Mouse (Mus musculus): ENCODE measurements around the gene Spats2l.
A peak's percentile ranks its signal among the peaks of the same experiment; 100 is the strongest.

The Spats2l gene

GRCm38 (mm10) chr1:57991277-57991676 lies 217.3 kb downstream of the Spats2l start:
- no peak for DNase-seq

GRCm38 (mm10) chr1:57995432-57996132 lies 221.6 kb downstream of the Spats2l start, which contains the start of gene Sgo2a:
Gene Sgo2a (plus strand): TSS chr1:57995971.
- peak; percentile 91 to 93 for DNase-seq

- peak in 1 of 2 experiments; percentile 7 for DNase-seq
Observed at GRCm38 (mm10) chr1:57996133-57996615, 222.2 kb downstream of the Spats2l start.

Data from cerebellum, adult 18-20 months (tissue).